Mouse (Mus musculus) kidney, embryonic 16.5 days (tissue): Measurements from ENCODE around the gene Crb1. TPM values are rescaled to one million over a fixed set of nuclear protein-coding genes. Genes with fewer than 3 reads are reported as not detected.
"Not testable (repeated sequence)": the region's sequence is repeated elsewhere in the genome, so short reads cannot be mapped to it uniquely, and the experiment has no call there.

Experiments used
- ATAC-seq: fragments of 200-750 bp; cut with Nextera tagmentation; 2 replicates; pipeline ENCODE4 v1.8.0; 2017; ENCODE audit warnings: moderate TSS enrichment; ENCODE audit not compliant: low FRiP score, low TSS enrichment
- H3K27ac ChIP-seq: fragments of 300-500 bp; sonication (generic); 2 replicates; pipeline ENCODE4 v1.5.1; 2014; ENCODE audit warnings: low read length
- H3K27me3 ChIP-seq: fragments of 300-500 bp; sonication (generic); 2 replicates; pipeline ENCODE4 v1.6.1; 2014; ENCODE audit warnings: low read length, control low read depth, mixed read lengths; ENCODE audit not compliant: insufficient read depth
- H3K36me3 ChIP-seq: fragments of 300-500 bp; sonication (generic); 2 replicates; pipeline ENCODE4 v1.6.1; 2014; ENCODE audit warnings: low read length, control low read depth, mixed read lengths; ENCODE audit not compliant: insufficient read depth
- H3K4me1 ChIP-seq: fragments of 300-500 bp; sonication (generic); 2 replicates; pipeline ENCODE4 v1.6.1; 2014; ENCODE audit warnings: low read length, control low read depth, mixed read lengths; ENCODE audit not compliant: insufficient read depth
- H3K4me2 ChIP-seq: fragments of 300-500 bp; sonication (generic); replicated peaks from 2 replicates; pipeline ENCODE4 v1.6.1; 2014; ENCODE audit warnings: low read depth, low read length
- H3K4me3 ChIP-seq: fragments of 300-500 bp; sonication (generic); 2 replicates; pipeline ENCODE4 v1.5.1; 2014; ENCODE audit warnings: mild to moderate bottlenecking, low read length
- H3K9ac ChIP-seq: fragments of 300-500 bp; sonication (generic); replicated peaks from 2 replicates; pipeline ENCODE4 v1.6.1; 2014; ENCODE audit warnings: low read length
- H3K9me3 ChIP-seq: fragments of 300-500 bp; sonication (generic); 2 replicates; pipeline ENCODE4 v1.6.1; 2016; ENCODE audit warnings: low read length, control low read depth
- WGBS: fragments of 180-500 bp; shearing (Covaris S2); extraction: QIAGEN DNeasy Blood & Tissue Kit; methylation state at CpG from one replicate; pipeline ENCODE4 v1.1.7; 2014; 5-methylcytosine and 5-hydroxymethylcytosine counted together
- polyA plus RNA-seq: library from polyadenylated mRNA; unstranded; fragments of >200 nt; fragmentation: Nextera tagmentation; extraction: Ambion mirVana; gene quantifications from 2 replicates; pipeline ENCODE4 v1.2.1, GENCODE M21; 2015

Crb1 gene
- polyA plus RNA-seq = 0.20 and 0.24 TPM in 2 replicates

DNA sequence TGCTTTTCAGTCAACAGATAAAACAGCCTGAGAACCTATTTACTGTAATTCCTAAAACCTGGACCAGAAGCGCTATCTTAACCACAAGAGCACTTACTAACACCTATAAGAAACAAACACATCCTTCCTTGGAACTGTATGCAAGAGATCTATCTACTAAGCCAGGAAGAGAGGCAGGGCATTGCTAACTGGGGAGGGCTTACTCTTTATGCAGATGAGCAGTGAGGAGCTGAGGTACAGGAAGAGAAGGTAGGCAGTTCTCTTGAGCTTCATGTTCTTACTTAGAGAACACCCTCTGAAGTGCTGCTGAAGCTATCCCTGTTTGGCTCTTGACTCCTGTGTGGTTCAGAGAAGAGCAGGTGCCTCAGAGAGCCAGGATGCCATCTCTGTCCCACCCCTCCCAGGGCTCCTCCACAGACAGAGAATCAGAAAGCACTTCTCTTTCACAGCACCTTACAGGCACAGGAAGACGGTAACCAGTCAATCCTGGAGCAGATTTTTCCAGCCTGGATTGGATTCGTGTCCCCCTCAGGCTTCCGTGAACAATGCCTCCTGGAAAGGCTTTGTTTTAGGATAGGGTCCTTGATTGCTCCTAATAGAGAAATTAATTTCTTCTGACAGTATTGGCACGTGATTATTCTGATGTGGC is at the start of gene Crb1:
Crb1 (minus strand) TSS at position 463 of the 649 bp plus-strand sequence.
- H3K36me3 ChIP-seq = no peaks in the 10 kb centered on the region
- H3K4me2 ChIP-seq = peak within 1 kb of the TSS; percentile 32; the same call in 1 of the 2 replicates
- H3K9me3 ChIP-seq = no peaks in the 10 kb centered on the region
- peak; percentile 78; the same call in 1 of the 2 replicates for ATAC-seq
- H3K9ac ChIP-seq = peak within 1 kb of the TSS; percentile 46; the same call in 1 of the 2 replicates
- H3K4me1 ChIP-seq = no peaks in the 10 kb centered on the region
- H3K4me3 ChIP-seq = peak within 1 kb of the TSS; percentile 16; the same call in 1 of the 2 replicates
- H3K27me3 ChIP-seq = no peaks in the 10 kb centered on the region
- no peak within 1 kb of the TSS for H3K27ac ChIP-seq
- WGBS = 12% methylated on average over 5 of the region's 5 CpGs

GRCm38 (mm10) chr1:139425006-139425405 is 48.1 kb upstream of the Crb1 start:
- H3K9ac ChIP-seq = 0 out of 2 replicates have a peak overlapping the region, but pooled peaks have one; percentile 0
- no peak for ATAC-seq

DNA sequence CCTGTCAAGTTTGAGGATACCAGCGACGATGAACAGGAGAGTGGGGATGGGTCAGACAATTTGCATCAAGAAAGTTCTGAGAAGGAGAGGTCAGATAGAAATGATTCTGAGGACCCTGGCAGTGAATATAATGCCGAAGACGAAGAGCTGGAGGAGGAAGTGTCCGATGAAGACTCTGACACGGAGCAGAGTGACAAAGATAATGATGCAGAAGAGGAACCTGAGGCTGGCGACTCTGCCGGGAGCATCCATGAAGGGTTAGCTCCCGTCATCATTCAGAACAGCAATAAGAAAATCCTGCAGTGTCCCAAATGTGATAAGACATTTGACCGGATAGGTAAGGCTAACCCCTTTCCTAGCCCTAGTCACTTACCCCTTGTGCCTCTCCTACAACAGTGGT is 47.0 kb upstream of the Crb1 start:
- 55% methylated on average over 10 of the region's 10 CpGs for WGBS
- Histone ChIP-seq H3K36me3 (peaks cover 3% of the 10 kb centered on the region; the same call in 1 of the 2 replicates), H3K9ac (peak overlapping the region; percentile 9; the same call in 1 of the 2 replicates), H3K4me1 (peaks cover 30% of the 10 kb centered on the region), H3K4me3 (peak overlapping the region; percentile 79), H3K27ac (no peak overlapping the region), H3K4me2 (peak overlapping the region; percentile 70), H3K9me3 (no peaks in the 10 kb centered on the region), H3K27me3 (no peaks in the 10 kb centered on the region)
- ATAC-seq = no peak

More at GRCm38 (mm10) chr1:139425006-139425405, 48.1 kb upstream of the Crb1 start:
- H3K27ac ChIP-seq = no peak overlapping the region
- peaks cover 30% of the 10 kb centered on the region for H3K4me1 ChIP-seq
- H3K4me3 ChIP-seq = peak overlapping the region; percentile 14
- 30% methylated on average over 3 of the region's 3 CpGs for WGBS
- H3K4me2 ChIP-seq = peak overlapping the region; percentile 28
- H3K36me3 ChIP-seq = peaks cover 9% of the 10 kb centered on the region
- H3K9me3 ChIP-seq = no peaks in the 10 kb centered on the region
- no peaks in the 10 kb centered on the region for H3K27me3 ChIP-seq

DNA sequence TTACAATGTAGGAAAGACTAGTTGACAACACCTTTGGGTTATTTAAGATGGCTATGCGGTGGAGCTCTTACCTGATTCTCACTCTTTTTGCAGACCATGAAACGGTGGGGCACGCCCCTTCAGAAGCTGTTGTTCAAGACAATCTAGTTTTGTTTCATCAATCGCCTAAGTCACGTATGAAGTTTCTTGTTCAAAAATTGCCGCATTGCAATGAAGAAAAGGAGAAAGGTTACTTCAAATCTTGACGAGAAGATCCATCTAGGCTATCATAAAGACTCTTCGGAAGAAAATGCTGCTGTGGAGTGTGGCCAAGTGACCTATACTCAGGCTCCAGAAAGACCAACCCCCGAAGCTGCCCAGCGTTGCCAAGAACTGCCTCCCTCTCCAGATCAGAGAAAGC is 46.0 kb upstream of the Crb1 start:
- Histone ChIP-seq H3K36me3 (0 out of 2 replicates have a peak, but pooled peaks cover 2% of the 10 kb centered on the region), H3K4me2 (peak overlapping the region; percentile 70), H3K9ac (peak overlapping the region; percentile 92), H3K27ac (no peak overlapping the region; the same call in 1 of the 2 replicates), H3K9me3 (no peaks in the 10 kb centered on the region), H3K27me3 (no peaks in the 10 kb centered on the region), H3K4me3 (peak overlapping the region; percentile 79), H3K4me1 (peaks cover 30% of the 10 kb centered on the region)
- WGBS = 17% methylated on average over 10 of the region's 10 CpGs
- ATAC-seq = no peak

- Histone ChIP-seq H3K9ac (peak within 1 kb of the TSS; percentile 92), H3K27ac (peak within 1 kb of the TSS; percentile 78), H3K4me1 (peaks cover 29% of the 10 kb centered on the region), H3K36me3 (0 out of 2 replicates have a peak, but pooled peaks cover 2% of the 10 kb centered on the region), H3K9me3 (no peaks in the 10 kb centered on the region), H3K27me3 (no peaks in the 10 kb centered on the region), H3K4me2 (peak within 1 kb of the TSS; percentile 70), H3K4me3 (peak within 1 kb of the TSS; percentile 79)
- WGBS = under 1% methylated on average over 66 of the region's 88 CpGs
- peak; percentile 98 for ATAC-seq
Observed at GRCm38 (mm10) chr1:139421875-139422791, 45.2 kb upstream of the Crb1 start, which contains the start of gene Zbtb41. TSS of gene Zbtb41 (plus strand) at chr1:139422288.

- peak; percentile 13; the same call in 1 of the 2 replicates for ATAC-seq
- Histone ChIP-seq H3K4me3 (peak overlapping the region; percentile 79), H3K9me3 (no peaks in the 10 kb centered on the region), H3K27ac (peak overlapping the region; percentile 78; the same call in 1 of the 2 replicates), H3K4me1 (peaks cover 27% of the 10 kb centered on the region), H3K4me2 (peak overlapping the region; percentile 70), H3K36me3 (no peaks in the 10 kb centered on the region), H3K9ac (peak overlapping the region; percentile 92), H3K27me3 (no peaks in the 10 kb centered on the region)
- 5% methylated on average over 8 of the region's 8 CpGs for WGBS
Observed at GRCm38 (mm10) chr1:139421521-139421874, 44.6 kb upstream of the Crb1 start.

DNA sequence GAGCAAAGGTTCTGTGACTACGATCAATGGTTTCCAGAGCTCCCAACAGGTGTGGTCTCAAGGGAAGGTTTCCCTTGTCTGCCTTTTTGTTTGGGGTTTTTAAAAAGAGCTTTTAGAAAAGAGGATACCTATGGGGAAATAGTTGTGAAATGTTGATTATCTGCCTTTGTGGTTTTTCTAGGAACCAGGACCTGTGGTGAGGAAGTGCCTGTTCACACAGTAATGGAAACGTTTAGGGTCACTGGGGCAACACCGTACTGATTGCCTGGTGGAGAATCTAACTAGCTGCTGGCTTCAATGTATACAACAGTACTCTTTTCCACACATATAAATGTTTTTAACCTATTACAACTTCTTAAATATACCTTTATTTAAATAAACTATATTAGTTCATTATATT is 36.6 kb upstream of the Crb1 start:
- Histone ChIP-seq H3K36me3 (no peaks in the 10 kb centered on the region), H3K9me3 (peaks cover 5% of the 10 kb centered on the region), H3K9ac (no peak overlapping the region), H3K27me3 (no peaks in the 10 kb centered on the region), H3K4me3 (no peak overlapping the region), H3K27ac (no peak overlapping the region), H3K4me2 (no peak overlapping the region), H3K4me1 (no peaks in the 10 kb centered on the region)
- no peak for ATAC-seq
- 82% methylated on average over 3 of the region's 3 CpGs for WGBS

GRCm38 (mm10) chr1:139412365-139412764 is 35.5 kb upstream of the Crb1 start:
- H3K4me2 ChIP-seq, H3K4me1 ChIP-seq, H3K27ac ChIP-seq, ATAC-seq, H3K9ac ChIP-seq, H3K9me3 ChIP-seq, H3K36me3 ChIP-seq, H3K4me3 ChIP-seq, H3K27me3 ChIP-seq: not testable (repeated sequence)
- 91% methylated on average over 2 of the region's 2 CpGs for WGBS

GRCm38 (mm10) chr1:139407701-139408100 is 30.8 kb upstream of the Crb1 start:
- H3K4me3 ChIP-seq = no peak overlapping the region
- H3K4me1 ChIP-seq = no peaks in the 10 kb centered on the region
- WGBS = 56% methylated on average over 5 of the region's 5 CpGs
- ATAC-seq = no peak
- no peak overlapping the region for H3K27ac ChIP-seq
- H3K9me3 ChIP-seq = peaks cover 5% of the 10 kb centered on the region
- no peak overlapping the region for H3K4me2 ChIP-seq
- H3K9ac ChIP-seq = no peak overlapping the region
- no peaks in the 10 kb centered on the region for H3K27me3 ChIP-seq
- no peaks in the 10 kb centered on the region for H3K36me3 ChIP-seq
